Mouse (Mus musculus): ENCODE measurements around the gene Elovl2. TPM values are rescaled to one million over a fixed set of nuclear protein-coding genes. Genes with fewer than 3 reads are reported as not detected.
A peak's percentile ranks its signal among the peaks of the same experiment; 100 is the strongest.

Elovl2 gene
- total and polyA plus RNA-seq, 3 experiments = 0.04 to 0.18 (median 0.05) TPM

- TF ChIP-seq POLR2A (IDR thresholded peaks at IDR 0.05; ENCODE audit: insufficient read depth, low read depth, low read length) (no peak), CTCF (IDR thresholded peaks at IDR 0.05) (no peak), EP300 (IDR thresholded peaks at IDR 0.05; ENCODE audit: insufficient read depth, low read depth, low read length) (no peak)
- Histone ChIP-seq H3K4me3 (no peak overlapping the region), H3K9ac (ENCODE audit: low read depth, low read length) (no peak overlapping the region), H3K27me3 (ENCODE audit: control insufficient read depth, insufficient read depth, low read length) (no peaks in the 10 kb centered on the region), H3K27ac (no peak overlapping the region), H3K36me3 (ENCODE audit: control insufficient read depth, insufficient read depth, low read length) (no peaks in the 10 kb centered on the region), H3K79me2 (replicated peaks; ENCODE audit: control insufficient read depth, insufficient read depth, low read length) (no peaks in the 10 kb centered on the region), H3K4me1 (ENCODE audit: control insufficient read depth, insufficient read depth, low read length) (no peaks in the 10 kb centered on the region)
- WGBS = 80% methylated on average over 11 of the region's 11 CpGs
- intact Hi-C loops (cut with DNase I) = no loop called here
- no peak for DNase-seq
Measured at GRCm38 (mm10) chr13:41153146-41153545, 67.1 kb downstream of the Elovl2 start.

- H3K27ac ChIP-seq = no peak overlapping the region
- no peaks in the 10 kb centered on the region for H3K36me3 ChIP-seq (ENCODE audit: control insufficient read depth, insufficient read depth, low read length)
- no peak for TF ChIP-seq POLR2A (IDR thresholded peaks at IDR 0.05; ENCODE audit: insufficient read depth, low read depth, low read length)
- peak; percentile 91 for TF ChIP-seq CTCF (IDR thresholded peaks at IDR 0.05)
- no peaks in the 10 kb centered on the region for H3K4me1 ChIP-seq (ENCODE audit: control insufficient read depth, insufficient read depth, low read length)
- WGBS = 71% methylated on average over 10 of the region's 10 CpGs
- intact Hi-C loops (cut with DNase I) = loop anchor here (1.0 to 10.0 kb wide), 2 partner anchors 92 to 479 kb away; no protein-coding TSS in a partner anchor
- peak; percentile 10 to 57 for DNase-seq
- no peaks in the 10 kb centered on the region for H3K79me2 ChIP-seq (replicated peaks; ENCODE audit: control insufficient read depth, insufficient read depth, low read length)
- H3K27me3 ChIP-seq (ENCODE audit: control insufficient read depth, insufficient read depth, low read length) = no peaks in the 10 kb centered on the region; the same call in 1 of the 2 replicates
- no peak overlapping the region for H3K9ac ChIP-seq (ENCODE audit: low read depth, low read length)
- H3K4me3 ChIP-seq = no peak overlapping the region
Measured at GRCm38 (mm10) chr13:41146271-41146670, 73.9 kb downstream of the Elovl2 start.

- H3K27me3 ChIP-seq (ENCODE audit: control insufficient read depth, insufficient read depth, low read length) = no peaks in the 10 kb centered on the region; the same call in 1 of the 2 replicates
- 75% methylated on average over 6 of the region's 6 CpGs for WGBS
- H3K9ac ChIP-seq (ENCODE audit: low read depth, low read length) = no peak overlapping the region
- DNase-seq = no peak
- intact Hi-C loops (cut with DNase I) = loop anchor here (10.0 kb wide), 1 partner anchor 479 kb away; no protein-coding TSS in a partner anchor
- no peak overlapping the region for H3K27ac ChIP-seq
- no peaks in the 10 kb centered on the region for H3K36me3 ChIP-seq (ENCODE audit: control insufficient read depth, insufficient read depth, low read length)
- H3K79me2 ChIP-seq (replicated peaks; ENCODE audit: control insufficient read depth, insufficient read depth, low read length) = no peaks in the 10 kb centered on the region
- no peaks in the 10 kb centered on the region for H3K4me1 ChIP-seq (ENCODE audit: control insufficient read depth, insufficient read depth, low read length)
- TF ChIP-seq POLR2A (IDR thresholded peaks at IDR 0.05; ENCODE audit: insufficient read depth, low read depth, low read length) = no peak
- no peak overlapping the region for H3K4me3 ChIP-seq
Measured at GRCm38 (mm10) chr13:41145433-41145970, 74.7 kb downstream of the Elovl2 start.

- no peaks in the 10 kb centered on the region for H3K79me2 ChIP-seq (replicated peaks; ENCODE audit: control insufficient read depth, insufficient read depth, low read length)
- H3K9ac ChIP-seq (ENCODE audit: low read depth, low read length) = no peak overlapping the region
- WGBS = 8% methylated on average over 6 of the region's 6 CpGs
- TF ChIP-seq POLR2A (IDR thresholded peaks at IDR 0.05; ENCODE audit: insufficient read depth, low read depth, low read length) (no peak), CTCF (IDR thresholded peaks at IDR 0.05) (peak; percentile 83)
- no peak overlapping the region for H3K4me3 ChIP-seq
- peak; percentile 31 to 47 for DNase-seq
- intact Hi-C loops (cut with DNase I) = loop anchor here (1.0 kb wide), 1 partner anchor 103 kb away; no protein-coding TSS in a partner anchor
- no peak overlapping the region for H3K27ac ChIP-seq
- H3K27me3 ChIP-seq (ENCODE audit: control insufficient read depth, insufficient read depth, low read length) = no peaks in the 10 kb centered on the region; the same call in 1 of the 2 replicates
- no peaks in the 10 kb centered on the region for H3K4me1 ChIP-seq (ENCODE audit: control insufficient read depth, insufficient read depth, low read length)
- H3K36me3 ChIP-seq (ENCODE audit: control insufficient read depth, insufficient read depth, low read length) = no peaks in the 10 kb centered on the region
Measured at GRCm38 (mm10) chr13:41134901-41135300, 85.3 kb downstream of the Elovl2 start.

Other genes starting within 250 kb of the Elovl2 start
- 10 to 100 TPM; 26.7 to 27.5 TPM for gene Pak1ip1, start 219.4 kb downstream of the Elovl2 start, total RNA-seq (2021)
- gene Pak1ip1, start 219.4 kb downstream of the Elovl2 start, polyA plus RNA-seq (2012; rRNA removed) = 21.2 and 22.5 TPM in 2 replicates
- 100 to 1,000 TPM; 165 to 179 TPM for gene Tmem14c, start 204.1 kb downstream of the Elovl2 start, total RNA-seq (2021)
- 136 and 180 TPM in 2 replicates for gene Tmem14c, start 204.1 kb downstream of the Elovl2 start, polyA plus RNA-seq (2012; rRNA removed)
- gene Mak, start 140.7 kb downstream of the Elovl2 start, total RNA-seq (2021) = not detected
- 0.25 TPM in 1 of 2 replicates, not detected in the other for gene Mak, start 140.7 kb downstream of the Elovl2 start, polyA plus RNA-seq (2012; rRNA removed)
- gene Gcm2, start 109.4 kb downstream of the Elovl2 start, total RNA-seq (2021) = not detected
- not detected in 2 replicates for gene Gcm2, start 109.4 kb downstream of the Elovl2 start, polyA plus RNA-seq (2012; rRNA removed)
- not detected for gene Sycp2l, start 106.1 kb downstream of the Elovl2 start, total RNA-seq (2021)
- gene Sycp2l, start 106.1 kb downstream of the Elovl2 start, polyA plus RNA-seq (2012; rRNA removed) = not detected in 2 replicates
- gene Smim13, start 29.4 kb upstream of the Elovl2 start, total RNA-seq (2021) = 10 to 100 TPM; 23.0 to 27.6 TPM
- 9.0 and 19.7 TPM in 2 replicates for gene Smim13, start 29.4 kb upstream of the Elovl2 start, polyA plus RNA-seq (2012; rRNA removed)
- not detected for gene Gm17364, start 53.6 kb upstream of the Elovl2 start, total RNA-seq (2021)
- gene Gm17364, start 53.6 kb upstream of the Elovl2 start, polyA plus RNA-seq (2012; rRNA removed) = not detected in 2 replicates